Mouse (Mus musculus) natural killer cell, adult 2 months (primary cell): Measurements from ENCODE around the gene Olfr1254.

ENCODE experiments used
- DNase-seq, 2 experiments: peaks; one replicate each; pipeline ENCODE4 v3.0.0; 2022; ENCODE audit warnings: low spot score in 2 of 2

The Olfr1254 gene

GRCm38 (mm10) chr2:89793519-89793918, at the start of gene Olfr1254:
TSS of gene Olfr1254 (minus strand) at chr2:89793619.
- no peak for DNase-seq

- DNase-seq, result no peak
Observed at GRCm38 (mm10) chr2:89841455-89841854, 48.0 kb upstream of the Olfr1254 start, which contains the start of gene Olfr1256. TSS of gene Olfr1256 (minus strand) at chr2:89841555.

- DNase-seq, result no peak
Observed at GRCm38 (mm10) chr2:89820216-89820615, 26.8 kb upstream of the Olfr1254 start.

GRCm38 (mm10) chr2:89811751-89812150, 18.3 kb upstream of the Olfr1254 start, which contains the start of gene Olfr1255:
TSS of gene Olfr1255 (plus strand) at chr2:89812051.
- no peak for DNase-seq

- DNase-seq, result no peak
Observed at GRCm38 (mm10) chr2:89810751-89811150, 17.3 kb upstream of the Olfr1254 start.

- DNase-seq, result no peak
Observed at GRCm38 (mm10) chr2:89799583-89799982, 6.2 kb upstream of the Olfr1254 start.

GRCm38 (mm10) chr2:89756990-89757389, 36.4 kb downstream of the Olfr1254 start, which contains the start of gene Olfr1253:
TSS of gene Olfr1253 (minus strand) at chr2:89757090.
- no peak for DNase-seq
